Mouse (Mus musculus) midbrain, postnatal 0 days (tissue): Measurements from ENCODE around the gene Ddx27. TPM values are rescaled to one million over a fixed set of nuclear protein-coding genes. Genes with fewer than 3 reads are reported as not detected.

Experiments used
- ATAC-seq: fragments of 200-750 bp; cut with Nextera tagmentation; 2 replicates; pipeline ENCODE4 v1.8.0; 2017; ENCODE audit warnings: moderate number of reproducible peaks, mild to moderate bottlenecking, moderate TSS enrichment, moderate library complexity; ENCODE audit not compliant: low FRiP score
- DNase-seq: peaks from one replicate; pipeline ENCODE4 v3.0.0-alpha.2; 2015; ENCODE audit warnings: low spot score
- H3K27ac ChIP-seq: fragments of 300-500 bp; sonication (generic); 2 replicates; pipeline ENCODE4 v1.5.1; 2014; ENCODE audit warnings: low read depth, mild to moderate bottlenecking, low read length, mixed read lengths
- H3K27me3 ChIP-seq: fragments of 300-500 bp; sonication (generic); 2 replicates; pipeline ENCODE4 v1.6.1; 2014; ENCODE audit warnings: low read length, control low read depth, mixed read lengths; ENCODE audit not compliant: insufficient read depth
- H3K36me3 ChIP-seq: fragments of 300-500 bp; sonication (generic); 2 replicates; pipeline ENCODE4 v1.6.1; 2014; ENCODE audit warnings: low read length, control low read depth, mixed read lengths; ENCODE audit not compliant: insufficient read depth
- H3K4me1 ChIP-seq: fragments of 300-500 bp; sonication (generic); 2 replicates; pipeline ENCODE4 v1.6.1; 2014; ENCODE audit warnings: mild to moderate bottlenecking, control low read depth, antibody characterized with exemption, low read length, mixed read lengths; ENCODE audit not compliant: insufficient read depth
- H3K4me2 ChIP-seq: fragments of 300-500 bp; sonication (generic); 2 replicates; pipeline ENCODE4 v1.6.1; 2014; ENCODE audit warnings: low read depth, mild to moderate bottlenecking, low read length, mixed read lengths; ENCODE audit not compliant: poor library complexity, severe bottlenecking
- H3K4me3 ChIP-seq: fragments of 300-500 bp; sonication (generic); 2 replicates; pipeline ENCODE4 v1.5.1; 2014; ENCODE audit warnings: low read depth, mild to moderate bottlenecking, low read length, moderate library complexity
- H3K9ac ChIP-seq: fragments of 300-500 bp; sonication (generic); replicated peaks from 2 replicates; pipeline ENCODE4 v1.6.1; 2014; ENCODE audit warnings: mild to moderate bottlenecking, low read length, moderate library complexity, mixed read lengths; ENCODE audit not compliant: poor library complexity, severe bottlenecking
- H3K9me3 ChIP-seq: fragments of 300-500 bp; sonication (generic); 2 replicates; pipeline ENCODE4 v1.6.1; 2016; ENCODE audit warnings: low read length, control low read depth
- CTCF ChIP-seq: IDR thresholded peaks from 2 replicates; pipeline ENCODE4 v1.5.1; 2016; ENCODE audit warnings: antibody characterized with exemption, mild to moderate bottlenecking
- WGBS: fragments of 180-500 bp; shearing (Covaris S2); extraction: QIAGEN DNeasy Blood & Tissue Kit; methylation state at CpG from one replicate; pipeline ENCODE4 v1.1.7; 2014; 5-methylcytosine and 5-hydroxymethylcytosine counted together
- polyA plus RNA-seq: library from polyadenylated mRNA; unstranded; fragments of >200 nt; fragmentation: Nextera tagmentation; extraction: Ambion mirVana; gene quantifications from 2 replicates; pipeline ENCODE4 v1.2.1, GENCODE M21; 2015
- total RNA-seq: library from RNA; depleted of rRNA; stranded (reverse); fragments of >200 nt; gene quantifications from 2 replicates; pipeline ENCODE4 v1.2.3, GENCODE M21; 2014; rRNA removed

The Ddx27 gene
- 29.5 and 34.0 TPM in 2 replicates for total RNA-seq
- polyA plus RNA-seq, result 38.2 and 38.6 TPM in 2 replicates

GRCm38 (mm10) chr2:167014702-167015381, at the start of gene Ddx27:
Ddx27 (plus strand) TSS chr2:167015193.
- Histone ChIP-seq H3K4me3 (peak within 1 kb of the TSS; percentile 88), H3K9me3 (no peaks in the 10 kb centered on the region), H3K27ac (peak within 1 kb of the TSS; percentile 77), H3K4me2 (peak within 1 kb of the TSS; percentile 94), H3K36me3 (peaks cover 14% of the 10 kb centered on the region), H3K9ac (peak within 1 kb of the TSS; percentile 86), H3K4me1 (peaks cover 9% of the 10 kb centered on the region; the same call in 1 of the 2 replicates), H3K27me3 (no peaks in the 10 kb centered on the region)
- TF ChIP-seq CTCF, result peak; percentile 6; the same call in 1 of the 2 replicates
- WGBS, result 2% methylated on average over 37 of the region's 37 CpGs
- peak; percentile 93 for DNase-seq
- ATAC-seq, result peak; percentile 89

DNA sequence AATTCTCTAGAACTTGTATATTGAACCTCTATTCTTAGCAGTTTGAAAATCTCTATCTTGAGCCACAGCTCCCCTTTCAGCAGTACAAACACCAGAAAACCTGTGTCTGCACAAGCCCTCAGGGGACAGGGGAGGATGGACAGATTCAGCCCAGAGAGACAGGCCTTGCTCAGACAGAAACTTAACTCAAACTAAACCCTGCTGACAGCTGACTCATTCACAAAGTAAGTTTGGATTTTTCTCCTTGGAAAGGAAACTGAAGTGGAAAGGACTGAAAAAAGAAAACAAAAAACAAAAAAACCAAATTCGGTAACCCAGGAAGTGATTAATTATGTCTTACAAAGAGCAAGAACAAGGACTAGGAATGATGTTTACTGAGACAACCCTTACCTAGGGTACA, 41.8 kb upstream of the Ddx27 start:
- TF ChIP-seq CTCF, result no peak
- H3K4me2 ChIP-seq, result no peak overlapping the region
- H3K36me3 ChIP-seq, result no peaks in the 10 kb centered on the region
- no peaks in the 10 kb centered on the region for H3K9me3 ChIP-seq
- H3K27me3 ChIP-seq, result no peaks in the 10 kb centered on the region
- no peak overlapping the region for H3K4me3 ChIP-seq
- H3K27ac ChIP-seq, result no peak overlapping the region
- DNase-seq, result no peak
- no peak overlapping the region for H3K9ac ChIP-seq
- no peak for ATAC-seq
- WGBS, result 95% methylated on average over 1 of the region's 1 CpGs
- no peaks in the 10 kb centered on the region for H3K4me1 ChIP-seq

- Histone ChIP-seq H3K4me1 (no peaks in the 10 kb centered on the region), H3K9me3 (no peaks in the 10 kb centered on the region), H3K36me3 (no peaks in the 10 kb centered on the region), H3K4me3 (no peak overlapping the region), H3K27me3 (no peaks in the 10 kb centered on the region), H3K27ac (0 out of 2 replicates have a peak overlapping the region, but pooled peaks have one; percentile 12), H3K9ac (no peak overlapping the region), H3K4me2 (no peak overlapping the region)
- TF ChIP-seq CTCF, result no peak
- DNase-seq (no peak), ATAC-seq (no peak)
- 81% methylated on average over 6 of the region's 6 CpGs for WGBS
Measured at GRCm38 (mm10) chr2:166974177-166974872, 40.7 kb upstream of the Ddx27 start.

DNA sequence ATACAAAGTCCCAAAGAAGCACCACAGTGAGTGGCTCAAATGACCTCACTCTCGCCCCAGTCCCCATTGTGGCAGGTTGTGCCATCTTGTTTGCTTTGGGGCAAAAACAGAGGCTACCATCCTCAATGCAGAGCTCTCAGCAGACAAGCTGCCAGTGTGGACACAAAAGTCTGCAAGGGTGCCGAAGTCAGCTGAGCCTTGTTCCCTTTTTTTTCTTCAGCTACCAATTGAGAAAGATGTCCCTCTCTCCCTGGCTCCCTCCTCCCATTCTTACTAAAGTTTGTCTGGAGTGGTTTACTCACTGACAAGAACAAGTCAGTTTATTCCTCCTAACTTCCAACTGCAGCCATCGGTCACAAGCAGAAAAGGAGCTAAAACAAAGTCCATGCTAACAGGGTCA, 38.6 kb upstream of the Ddx27 start:
- no peak for TF ChIP-seq CTCF
- Histone ChIP-seq H3K4me3 (no peak overlapping the region), H3K9me3 (no peaks in the 10 kb centered on the region), H3K9ac (no peak overlapping the region), H3K27ac (peak overlapping the region; percentile 18; the same call in 1 of the 2 replicates), H3K4me1 (no peaks in the 10 kb centered on the region), H3K36me3 (no peaks in the 10 kb centered on the region), H3K27me3 (no peaks in the 10 kb centered on the region), H3K4me2 (no peak overlapping the region)
- ATAC-seq (no peak), DNase-seq (no peak)
- 82% methylated on average over 3 of the region's 3 CpGs for WGBS

- Histone ChIP-seq H3K4me2 (no peak overlapping the region), H3K4me3 (no peak overlapping the region), H3K9me3 (no peaks in the 10 kb centered on the region), H3K27me3 (no peaks in the 10 kb centered on the region), H3K4me1 (no peaks in the 10 kb centered on the region), H3K27ac (no peak overlapping the region), H3K36me3 (no peaks in the 10 kb centered on the region), H3K9ac (no peak overlapping the region)
- DNase-seq (no peak), ATAC-seq (no peak)
- TF ChIP-seq CTCF, result no peak
- 68% methylated on average over 3 of the region's 3 CpGs for WGBS
Measured at GRCm38 (mm10) chr2:166977490-166977889, 37.5 kb upstream of the Ddx27 start.

- Histone ChIP-seq H3K4me1 (no peaks in the 10 kb centered on the region), H3K36me3 (no peaks in the 10 kb centered on the region), H3K4me3 (no peak overlapping the region), H3K27me3 (no peaks in the 10 kb centered on the region), H3K9me3 (no peaks in the 10 kb centered on the region), H3K27ac (no peak overlapping the region), H3K9ac (no peak overlapping the region), H3K4me2 (no peak overlapping the region)
- 91% methylated on average over 2 of the region's 2 CpGs for WGBS
- no peak for TF ChIP-seq CTCF
- no peak for ATAC-seq
- DNase-seq, result no peak
Measured at GRCm38 (mm10) chr2:166980161-166980560, 34.8 kb upstream of the Ddx27 start.
